Mouse (Mus musculus) G1E (cell line): Measurements from ENCODE around the gene Rps2. TPM values are rescaled to one million over a fixed set of nuclear protein-coding genes. Genes with fewer than 3 reads are reported as not detected.

Source experiments
- ATAC-seq: 2 replicates; pipeline ENCODE4 v1.8.0; 2016; ENCODE audit warnings: mild to moderate bottlenecking; ENCODE audit not compliant: insufficient number of reproducible peaks, poor library complexity, low FRiP score, severe bottlenecking; ENCODE audit errors: extremely low read depth
- DNase-seq: peaks from one replicate; pipeline ENCODE4 v3.0.0; 2012; ENCODE audit warnings: low spot score
- H3K27me3 ChIP-seq: 2 replicates; pipeline ENCODE4 v1.6.1; 2012; ENCODE audit warnings: mild to moderate bottlenecking, low read length, inconsistent platforms; ENCODE audit not compliant: insufficient read depth
- H3K36me3 ChIP-seq: replicated peaks from 2 replicates; pipeline ENCODE3; 2012; ENCODE audit warnings: mild to moderate bottlenecking, inconsistent platforms
- H3K4me1 ChIP-seq: 2 replicates; pipeline ENCODE4 v1.6.1; 2012; ENCODE audit warnings: low read depth, low read length, inconsistent platforms, mixed read lengths; ENCODE audit not compliant: insufficient read depth
- H3K4me3 ChIP-seq: 2 replicates; pipeline ENCODE4 v1.5.1; 2012; ENCODE audit warnings: low read depth, mild to moderate bottlenecking, inconsistent platforms, low read length, moderate library complexity, mixed read lengths
- H3K9me3 ChIP-seq: replicated peaks from 2 replicates; pipeline ENCODE4 v1.6.1; 2012; ENCODE audit warnings: inconsistent platforms
- CTCF ChIP-seq: IDR thresholded peaks from 2 replicates; pipeline ENCODE4 v1.5.1; 2012; ENCODE audit warnings: low read depth, low read length, inconsistent platforms, mixed read lengths
- GATA1 ChIP-seq: IDR thresholded peaks from 2 replicates; pipeline ENCODE4 v1.6.1; 2012; ENCODE audit warnings: borderline replicate concordance, low read length, inconsistent platforms, mixed read lengths
- GATA2 ChIP-seq: IDR thresholded peaks from 2 replicates; pipeline ENCODE4 v1.6.1; 2012; ENCODE audit warnings: low read depth, low read length, inconsistent platforms, borderline replicate concordance
- POLR2AphosphoS5 ChIP-seq: IDR thresholded peaks from 2 replicates; pipeline ENCODE4 v1.6.1; 2012; ENCODE audit warnings: low read depth, low read length, inconsistent platforms; ENCODE audit not compliant: insufficient replicate concordance
- TAL1 ChIP-seq: conservative IDR thresholded peaks from 2 replicates; pipeline ENCODE4 v1.6.1; 2012; ENCODE audit warnings: low read depth, low read length, inconsistent platforms, mixed read lengths
- polyA plus RNA-seq: library from polyadenylated mRNA; stranded (reverse); fragments of >175 nt; gene quantifications from 2 replicates; pipeline ENCODE4 v1.2.3, GENCODE M21; 2012
- total RNA-seq, 2 experiments: library from RNA; stranded (forward) in 1 of 2; stranded (reverse) in 1 of 2; fragments of 200-1000 nt in 1 of 2; fragments of >200 nt in 1 of 2; fragmentation: Nextera tagmentation in 1 of 2; gene quantifications; 2 replicates each; pipeline ENCODE4 v1.2.3; 2014 to 2017

The Rps2 gene
- total and polyA plus RNA-seq, 3 experiments = 950 to 3,970 (median 3,723) TPM

GRCm38 (mm10) chr17:24722220-24722924 lies 4.5 kb downstream of the Rps2 start:
- Histone ChIP-seq H3K4me3 (peak overlapping the region; percentile 74), H3K36me3 (peaks cover 35% of the 10 kb centered on the region), H3K27me3 (peaks cover 3% of the 10 kb centered on the region; the same call in 1 of the 2 replicates), H3K9me3 (no peaks in the 10 kb centered on the region), H3K4me1 (peaks cover 41% of the 10 kb centered on the region)
- ATAC-seq = no peak
- no peak for DNase-seq
- TF ChIP-seq GATA1 (no peak), POLR2AphosphoS5 (peak; percentile 95)

GRCm38 (mm10) chr17:24723122-24723880 lies 5.4 kb downstream of the Rps2 start:
- H3K27me3 ChIP-seq = peaks cover 12% of the 10 kb centered on the region
- no peaks in the 10 kb centered on the region for H3K9me3 ChIP-seq
- TF ChIP-seq CTCF (no peak), POLR2AphosphoS5 (peak; percentile 88; the same call in 1 of the 2 replicates)
- DNase-seq (no peak), ATAC-seq (no peak)
- H3K36me3 ChIP-seq = peaks cover 26% of the 10 kb centered on the region
- peak overlapping the region; percentile 77 for H3K4me3 ChIP-seq
- peaks cover 36% of the 10 kb centered on the region for H3K4me1 ChIP-seq

- Histone ChIP-seq H3K9me3 (no peaks in the 10 kb centered on the region), H3K4me1 (peaks cover 31% of the 10 kb centered on the region), H3K27me3 (peaks cover 15% of the 10 kb centered on the region), H3K4me3 (peak overlapping the region; percentile 77), H3K36me3 (peaks cover 21% of the 10 kb centered on the region)
- no peak for ATAC-seq
- peak; percentile 52 for DNase-seq
- TF ChIP-seq GATA1 (no peak), CTCF (no peak), POLR2AphosphoS5 (no peak; the same call in 1 of the 2 replicates), GATA2 (no peak), TAL1 (no peak)
Observed at GRCm38 (mm10) chr17:24723881-24724180, 5.9 kb downstream of the Rps2 start.

- DNase-seq = peak; percentile 69
- H3K9me3 ChIP-seq = no peaks in the 10 kb centered on the region
- H3K36me3 ChIP-seq = peaks cover 21% of the 10 kb centered on the region
- peaks cover 30% of the 10 kb centered on the region for H3K4me1 ChIP-seq
- TF ChIP-seq GATA2 (no peak), CTCF (peak; percentile 97), TAL1 (no peak)
- peak within 1 kb of the TSS; percentile 77 for H3K4me3 ChIP-seq
- peak; percentile 48 for ATAC-seq
- H3K27me3 ChIP-seq = peaks cover 15% of the 10 kb centered on the region
Observed at GRCm38 (mm10) chr17:24724184-24724583, 6.3 kb downstream of the Rps2 start, which contains the start of gene Ndufb10. Ndufb10 (minus strand) TSS chr17:24724478.

GRCm38 (mm10) chr17:24725637-24726390 lies 7.9 kb downstream of the Rps2 start:
- TF ChIP-seq GATA1 (no peak), GATA2 (no peak), TAL1 (no peak), CTCF (no peak; the same call in 1 of the 2 replicates), POLR2AphosphoS5 (no peak)
- peaks cover 17% of the 10 kb centered on the region for H3K27me3 ChIP-seq
- H3K9me3 ChIP-seq = no peaks in the 10 kb centered on the region
- ATAC-seq (no peak), DNase-seq (no peak)
- H3K4me1 ChIP-seq = peaks cover 33% of the 10 kb centered on the region
- peaks cover 17% of the 10 kb centered on the region for H3K36me3 ChIP-seq
- H3K4me3 ChIP-seq = no peak overlapping the region

GRCm38 (mm10) chr17:24727618-24728017 lies 9.7 kb downstream of the Rps2 start, which contains the start of gene Rpl3l:
Rpl3l (plus strand) TSS chr17:24727820.
- Histone ChIP-seq H3K36me3 (peaks cover 1% of the 10 kb centered on the region), H3K4me3 (no peak within 1 kb of the TSS), H3K27me3 (peaks cover 23% of the 10 kb centered on the region), H3K4me1 (peaks cover 21% of the 10 kb centered on the region), H3K9me3 (no peaks in the 10 kb centered on the region)
- no peak for TF ChIP-seq CTCF
- TF ChIP-seq POLR2AphosphoS5 = no peak
- no peak for TF ChIP-seq GATA2
- TF ChIP-seq TAL1 = no peak
- no peak for TF ChIP-seq GATA1
- ATAC-seq = no peak
- DNase-seq = no peak
